Mouse (Mus musculus): Measurements from ENCODE around the gene Fam208a.

Fam208a gene

GRCm38 (mm10) chr14:27420816-27421215 lies 7.8 kb upstream of the Fam208a start:
- DNase-seq (ENCODE audit: low spot score) = no peak

GRCm38 (mm10) chr14:27422301-27422700 lies 6.3 kb upstream of the Fam208a start:
- no peak for DNase-seq (ENCODE audit: low spot score)

GRCm38 (mm10) chr14:27428973-27429711 lies 508 bp downstream of the Fam208a start:
- DNase-seq (ENCODE audit: low spot score) = peak; percentile 83

GRCm38 (mm10) chr14:27430280-27430679 lies 1.6 kb downstream of the Fam208a start:
- no peak for DNase-seq (ENCODE audit: low spot score)

- no peak for DNase-seq (ENCODE audit: low spot score)
Measured at GRCm38 (mm10) chr14:27432064-27432463, 3.4 kb downstream of the Fam208a start.

- no peak for DNase-seq (ENCODE audit: low spot score)
Measured at GRCm38 (mm10) chr14:27436116-27436515, 7.5 kb downstream of the Fam208a start.

GRCm38 (mm10) chr14:27436826-27437225 lies 8.2 kb downstream of the Fam208a start:
- DNase-seq (ENCODE audit: low spot score) = no peak

GRCm38 (mm10) chr14:27440921-27441320 lies 12.3 kb downstream of the Fam208a start:
- no peak for DNase-seq (ENCODE audit: low spot score)

- no peak for DNase-seq (ENCODE audit: low spot score)
Measured at GRCm38 (mm10) chr14:27444851-27445281, 16.2 kb downstream of the Fam208a start.

- DNase-seq (ENCODE audit: low spot score) = no peak
Measured at GRCm38 (mm10) chr14:27446963-27447362, 18.3 kb downstream of the Fam208a start.

- no peak for DNase-seq (ENCODE audit: low spot score)
Measured at GRCm38 (mm10) chr14:27491399-27491798, 62.8 kb downstream of the Fam208a start.

- no peak for DNase-seq (ENCODE audit: low spot score)
Measured at GRCm38 (mm10) chr14:27493516-27493915, 64.9 kb downstream of the Fam208a start.

- DNase-seq (ENCODE audit: low spot score) = no peak
Measured at GRCm38 (mm10) chr14:27501096-27501495, 72.5 kb downstream of the Fam208a start.

- DNase-seq (ENCODE audit: low spot score) = peak; percentile 98
Measured at GRCm38 (mm10) chr14:27507894-27508643, 79.4 kb downstream of the Fam208a start, which contains the start of gene Ccdc66. Gene Ccdc66, minus strand, starts transcription at chr14:27508460.

GRCm38 (mm10) chr14:27508644-27509301 lies 80.1 kb downstream of the Fam208a start:
- DNase-seq (ENCODE audit: low spot score) = no peak

- no peak for DNase-seq (ENCODE audit: low spot score)
Measured at GRCm38 (mm10) chr14:27524541-27524940, 95.9 kb downstream of the Fam208a start.
